Mouse (Mus musculus): Measurements from ENCODE around the gene Vmn2r55. TPM values are rescaled to one million over a fixed set of nuclear protein-coding genes. Genes with fewer than 3 reads are reported as not detected.

Gene Vmn2r55
- not detected in 2 replicates for polyA plus RNA-seq (2012; rRNA removed; ENCODE audit: low replicate concordance)

DNA sequence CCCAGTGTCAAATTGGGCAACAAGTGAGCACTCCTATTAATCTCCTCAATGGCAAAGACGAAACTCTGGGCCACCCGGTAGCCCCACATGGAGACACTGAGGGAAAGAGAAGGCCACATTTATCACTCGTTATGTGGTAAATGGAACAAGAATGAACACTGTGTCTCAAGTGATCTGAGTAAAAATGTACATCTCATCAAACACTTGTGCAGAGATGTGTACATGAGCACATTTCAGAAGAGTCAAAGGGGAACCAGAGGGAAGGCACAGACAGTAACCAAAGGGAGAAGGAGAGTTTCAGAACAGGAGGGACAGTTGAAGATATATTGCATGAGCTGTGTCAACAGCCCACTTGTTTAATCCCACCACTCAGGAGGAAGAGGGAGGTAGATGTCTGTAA, at the start of gene Vmn2r55:
Gene Vmn2r55, minus strand, starts transcription at position 101 of the 400 bp plus-strand sequence.

DNA sequence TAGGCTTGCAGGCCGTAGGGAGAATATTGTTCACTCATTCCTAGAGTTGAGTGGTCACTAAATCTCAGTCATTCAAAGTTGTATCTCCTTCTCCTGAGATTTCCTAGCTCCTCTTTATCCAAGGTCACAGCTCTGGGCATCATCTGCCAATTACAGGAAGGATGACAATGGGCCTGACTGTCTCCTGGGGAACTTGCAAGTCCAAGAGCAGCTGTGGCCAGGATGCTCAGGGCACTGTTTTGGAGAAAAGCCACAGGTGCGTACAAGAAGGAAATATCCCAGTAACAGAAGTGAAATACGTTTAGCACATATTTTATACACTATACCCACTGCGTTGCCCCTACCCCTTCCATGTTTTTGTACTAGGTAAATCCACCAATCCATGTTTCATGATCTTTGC, 44.6 kb downstream of the Vmn2r55 start, which contains the start of gene Vmn2r54:
Gene Vmn2r54, minus strand, starts transcription at position 101 of the 400 bp plus-strand sequence.

DNA sequence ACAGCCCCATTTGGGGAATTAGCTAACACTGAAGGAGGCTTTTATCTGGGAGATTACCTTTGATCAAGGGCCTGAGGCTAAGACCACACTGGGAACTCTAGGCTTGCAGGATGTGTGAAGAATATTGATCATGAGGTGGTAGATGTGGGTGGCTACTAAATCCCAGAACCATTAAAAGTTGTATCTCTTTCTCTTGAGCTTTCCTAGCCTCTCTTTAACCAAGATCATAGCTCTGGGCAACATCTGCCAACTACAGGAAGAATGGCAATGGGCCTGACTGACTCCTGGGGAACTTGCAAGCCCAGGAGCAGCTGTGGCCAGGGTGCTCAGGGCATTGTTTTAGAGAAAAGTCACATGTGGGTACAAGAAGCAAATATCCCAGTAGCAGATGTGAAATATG, 76.1 kb downstream of the Vmn2r55 start, which contains the start of gene Vmn2r53:
Gene Vmn2r53, minus strand, starts transcription at position 101 of the 400 bp plus-strand sequence.

Other genes with a start within 250 kb of the Vmn2r55 start
- gene Zfp606, start 206.7 kb downstream of the Vmn2r55 start, polyA plus RNA-seq (2012; rRNA removed; ENCODE audit: low replicate concordance) = 2.4 and 4.8 TPM in 2 replicates
- gene 2900092C05Rik, start 172.5 kb downstream of the Vmn2r55 start, polyA plus RNA-seq (2012; rRNA removed; ENCODE audit: low replicate concordance) = not detected in 2 replicates
- gene Vmn2r53, start 76.2 kb downstream of the Vmn2r55 start, polyA plus RNA-seq (2012; rRNA removed; ENCODE audit: low replicate concordance) = under 0.01 TPM in 1 of 2 replicates, not detected in the other
- gene Vmn2r54, start 44.7 kb downstream of the Vmn2r55 start, polyA plus RNA-seq (2012; rRNA removed; ENCODE audit: low replicate concordance) = not detected in 2 replicates
- not detected in 2 replicates for gene Vmn2r56, start 50.0 kb upstream of the Vmn2r55 start, polyA plus RNA-seq (2012; rRNA removed; ENCODE audit: low replicate concordance)
- gene Zscan18, start 118.6 kb upstream of the Vmn2r55 start, polyA plus RNA-seq (2012; rRNA removed; ENCODE audit: low replicate concordance) = 1.1 and 5.5 TPM in 2 replicates
- gene Zfp329, start 133.9 kb upstream of the Vmn2r55 start, polyA plus RNA-seq (2012; rRNA removed; ENCODE audit: low replicate concordance) = 2.1 and 3.4 TPM in 2 replicates
- gene Zfp110, start 149.8 kb upstream of the Vmn2r55 start, polyA plus RNA-seq (2012; rRNA removed; ENCODE audit: low replicate concordance) = 12.8 and 17.1 TPM in 2 replicates
- 1.4 and 2.6 TPM in 2 replicates for gene Zfp128, start 196.2 kb upstream of the Vmn2r55 start, polyA plus RNA-seq (2012; rRNA removed; ENCODE audit: low replicate concordance)
- 6.9 and 16.2 TPM in 2 replicates for gene Zscan22, start 212.8 kb upstream of the Vmn2r55 start, polyA plus RNA-seq (2012; rRNA removed; ENCODE audit: low replicate concordance)
- 1,231 and 3,702 TPM in 2 replicates for gene Rps5, start 237.3 kb upstream of the Vmn2r55 start, polyA plus RNA-seq (2012; rRNA removed; ENCODE audit: low replicate concordance)
- gene Rnf225, start 242.4 kb upstream of the Vmn2r55 start, polyA plus RNA-seq (2012; rRNA removed; ENCODE audit: low replicate concordance) = 0.26 and 0.54 TPM in 2 replicates